Mouse (Mus musculus): ENCODE results near the gene Zdhhc11. TPM values are rescaled to one million over a fixed set of nuclear protein-coding genes. Genes with fewer than 3 reads are reported as not detected.

The Zdhhc11 gene
- polyA plus RNA-seq, 1 experiment, result not detected

- no peak overlapping the region for H3K4me3 ChIP-seq (ENCODE audit: low read depth, low read length)
- H3K4me1 ChIP-seq (ENCODE audit: control insufficient read depth, insufficient read depth, low read length), result no peaks in the 10 kb centered on the region
- H3K9me3 ChIP-seq (replicated peaks; ENCODE audit: control insufficient read depth, insufficient read depth, low read length, poor library complexity, severe bottlenecking), result no peaks in the 10 kb centered on the region
- no peak overlapping the region for H3K27ac ChIP-seq (ENCODE audit: insufficient read depth, low read length)
- no peak overlapping the region for H3K9ac ChIP-seq (ENCODE audit: low read depth, poor library complexity, severe bottlenecking)
- no peaks in the 10 kb centered on the region for H3K27me3 ChIP-seq (ENCODE audit: control insufficient read depth, insufficient read depth, low read length, poor library complexity, severe bottlenecking)
- no peaks in the 10 kb centered on the region for H3K36me3 ChIP-seq (ENCODE audit: control insufficient read depth, insufficient read depth, low read length, poor library complexity, severe bottlenecking)
- no peak for TF ChIP-seq CTCF (IDR thresholded peaks at IDR 0.05; ENCODE audit: low read depth, low read length)
- TF ChIP-seq EP300 (IDR thresholded peaks at IDR 0.05; ENCODE audit: insufficient read depth, low read depth, low read length), result no peak
- no peak for TF ChIP-seq POLR2A (IDR thresholded peaks at IDR 0.05; ENCODE audit: insufficient read depth, low read length)
These were observed 71.1 kb downstream of the Zdhhc11 start for GRCm38 (mm10) chr13:74034756-74035155.

- Histone ChIP-seq H3K9me3 (replicated peaks; ENCODE audit: control insufficient read depth, insufficient read depth, low read length, poor library complexity, severe bottlenecking) (no peaks in the 10 kb centered on the region), H3K36me3 (ENCODE audit: control insufficient read depth, insufficient read depth, low read length, poor library complexity, severe bottlenecking) (peaks cover 5% of the 10 kb centered on the region), H3K27me3 (ENCODE audit: control insufficient read depth, insufficient read depth, low read length, poor library complexity, severe bottlenecking) (no peaks in the 10 kb centered on the region), H3K27ac (ENCODE audit: insufficient read depth, low read length) (no peak overlapping the region), H3K4me1 (ENCODE audit: control insufficient read depth, insufficient read depth, low read length) (no peaks in the 10 kb centered on the region), H3K4me3 (ENCODE audit: low read depth, low read length) (no peak overlapping the region), H3K9ac (ENCODE audit: low read depth, poor library complexity, severe bottlenecking) (no peak overlapping the region)
- TF ChIP-seq CTCF (IDR thresholded peaks at IDR 0.05; ENCODE audit: low read depth, low read length) (no peak), POLR2A (IDR thresholded peaks at IDR 0.05; ENCODE audit: insufficient read depth, low read length) (no peak)
These were observed 72.1 kb downstream of the Zdhhc11 start for GRCm38 (mm10) chr13:74035776-74036175.

GRCm38 (mm10) chr13:74039926-74040325, 76.3 kb downstream of the Zdhhc11 start:
- H3K27ac ChIP-seq (ENCODE audit: insufficient read depth, low read length), result no peak overlapping the region
- H3K4me1 ChIP-seq (ENCODE audit: control insufficient read depth, insufficient read depth, low read length), result no peaks in the 10 kb centered on the region
- H3K9ac ChIP-seq (ENCODE audit: low read depth, poor library complexity, severe bottlenecking), result no peak overlapping the region
- peaks cover 9% of the 10 kb centered on the region for H3K36me3 ChIP-seq (ENCODE audit: control insufficient read depth, insufficient read depth, low read length, poor library complexity, severe bottlenecking)
- no peak overlapping the region for H3K4me3 ChIP-seq (ENCODE audit: low read depth, low read length)
- TF ChIP-seq CTCF (IDR thresholded peaks at IDR 0.05; ENCODE audit: low read depth, low read length) (no peak), POLR2A (IDR thresholded peaks at IDR 0.05; ENCODE audit: insufficient read depth, low read length) (no peak), EP300 (IDR thresholded peaks at IDR 0.05; ENCODE audit: insufficient read depth, low read depth, low read length) (no peak)
- H3K27me3 ChIP-seq (ENCODE audit: control insufficient read depth, insufficient read depth, low read length, poor library complexity, severe bottlenecking), result no peaks in the 10 kb centered on the region
- no peaks in the 10 kb centered on the region for H3K9me3 ChIP-seq (replicated peaks; ENCODE audit: control insufficient read depth, insufficient read depth, low read length, poor library complexity, severe bottlenecking)

Other genes with a start within 250 kb of the Zdhhc11 start
- gene Slc12a7, start 230.8 kb upstream of the Zdhhc11 start, polyA plus RNA-seq (2011; ENCODE audit: insufficient read depth, insufficient read length, low read depth, missing spikeins), result 86.4 and 94.5 TPM in 2 replicates
- gene Nkd2, start 116.2 kb upstream of the Zdhhc11 start, polyA plus RNA-seq (2011; ENCODE audit: insufficient read depth, insufficient read length, low read depth, missing spikeins), result 2.9 and 3.2 TPM in 2 replicates
- gene Trip13, start 26.1 kb upstream of the Zdhhc11 start, polyA plus RNA-seq (2011; ENCODE audit: insufficient read depth, insufficient read length, low read depth, missing spikeins), result 72.9 and 80.6 TPM in 2 replicates
- 26.3 and 30.7 TPM in 2 replicates for gene Brd9, start 26.0 kb upstream of the Zdhhc11 start, polyA plus RNA-seq (2011; ENCODE audit: insufficient read depth, insufficient read length, low read depth, missing spikeins)
- 0.14 and 0.51 TPM in 2 replicates for gene Tppp, start 45.6 kb downstream of the Zdhhc11 start, polyA plus RNA-seq (2011; ENCODE audit: insufficient read depth, insufficient read length, low read depth, missing spikeins)
- 39.8 and 48.9 TPM in 2 replicates for gene Cep72, start 98.4 kb downstream of the Zdhhc11 start, polyA plus RNA-seq (2011; ENCODE audit: insufficient read depth, insufficient read length, low read depth, missing spikeins)
- gene Slc9a3, start 157.6 kb downstream of the Zdhhc11 start, polyA plus RNA-seq (2011; ENCODE audit: insufficient read depth, insufficient read length, low read depth, missing spikeins), result not detected in 2 replicates
- 48.9 and 55.8 TPM in 2 replicates for gene Exoc3, start 244.9 kb downstream of the Zdhhc11 start, polyA plus RNA-seq (2011; ENCODE audit: insufficient read depth, insufficient read length, low read depth, missing spikeins)

Data from ES-Bruce4 (cell line).